Mouse (Mus musculus): ENCODE data around the gene Zfyve1. TPM values are rescaled to one million over a fixed set of nuclear protein-coding genes. Genes with fewer than 3 reads are reported as not detected.

Zfyve1 gene
- total and polyA plus RNA-seq, 3 experiments = 8.0 to 8.3 TPM; not detected in 1

DNA sequence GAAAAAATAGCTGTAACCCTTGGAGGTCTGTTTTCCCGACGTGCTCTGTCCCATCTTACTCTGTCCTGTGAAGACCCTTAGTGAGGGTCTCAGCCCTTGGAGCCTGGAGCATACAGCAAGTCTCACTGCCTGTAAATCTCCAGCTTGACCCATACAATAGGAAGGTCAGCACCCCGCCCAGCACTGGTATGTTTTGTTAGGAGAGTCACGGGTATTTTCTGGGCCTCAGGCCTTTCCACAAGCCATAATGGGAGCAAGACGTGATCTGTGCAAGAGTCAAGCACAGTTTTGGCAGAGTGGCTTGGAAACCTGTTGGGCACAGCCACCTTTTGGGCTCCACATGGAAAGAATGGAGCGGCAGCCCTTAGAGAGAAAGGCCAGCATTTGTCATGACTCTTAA, 69.2 kb downstream of the Zfyve1 start:
- no peak for DNase-seq (ENCODE audit: low read depth, low spot score)
- H3K36me3 ChIP-seq (ENCODE audit: control insufficient read depth in 1 of 2, insufficient read depth in 2 of 2, low read length in 2 of 2) = no peaks in the 10 kb centered on the region; a peak in 1 of 4 replicates
- H3K9me3 ChIP-seq (replicated peaks; ENCODE audit: insufficient read depth, low read length) = no peaks in the 10 kb centered on the region
- no peak overlapping the region for H3K9ac ChIP-seq (ENCODE audit: control insufficient read depth, low read depth, low read length, poor library complexity, severe bottlenecking)
- no peaks in the 10 kb centered on the region for H3K27me3 ChIP-seq (ENCODE audit: control insufficient read depth in 1 of 2, insufficient read depth in 2 of 2, low read length in 2 of 2)
- H3K4me3 ChIP-seq (ENCODE audit: control insufficient read depth in 1 of 2, insufficient read depth in 1 of 2, low read depth in 2 of 2, low read length in 2 of 2) = no peak overlapping the region
- H3K4me1 ChIP-seq (ENCODE audit: control insufficient read depth in 1 of 2, insufficient read depth in 2 of 2, low read length in 2 of 2) = no peaks in the 10 kb centered on the region
- H3K79me2 ChIP-seq (ENCODE audit: control insufficient read depth, insufficient read depth, low read length, poor library complexity) = no peaks in the 10 kb centered on the region; the same call in 1 of the 2 replicates
- no peak overlapping the region for H3K27ac ChIP-seq (ENCODE audit: control insufficient read depth, low read depth, low read length)
- TF ChIP-seq ZKSCAN1 (IDR thresholded peaks at IDR 0.05; ENCODE audit: low read depth, low read length) = no peak
- no peak for TF ChIP-seq SIN3A (IDR thresholded peaks at IDR 0.05; ENCODE audit: low read length)
- no peak for TF ChIP-seq MXI1 (IDR thresholded peaks at IDR 0.05; ENCODE audit: low read depth, low read length)
- no peak for TF ChIP-seq EP300 (IDR thresholded peaks at IDR 0.05; ENCODE audit: low read depth in 1 of 2, low read length in 2 of 2)
- TF ChIP-seq NELFE (IDR thresholded peaks at IDR 0.05; ENCODE audit: low read depth, low read length) = no peak
- TF ChIP-seq UBTF (IDR thresholded peaks at IDR 0.05; ENCODE audit: borderline replicate concordance, insufficient read depth, low read depth, low read length) = no peak
- no peak for TF ChIP-seq ETS1 (IDR thresholded peaks at IDR 0.05; ENCODE audit: low read depth, low read length)
- no peak for TF ChIP-seq KAT2A (conservative IDR thresholded peaks at IDR 0.05; ENCODE audit: low read depth, low read length)
- TF ChIP-seq TAL1 (IDR thresholded peaks at IDR 0.05; ENCODE audit: low read length) = no peak
- no peak for TF ChIP-seq BHLHE40 (IDR thresholded peaks at IDR 0.05; ENCODE audit: borderline replicate concordance, low read depth, low read length)
- TF ChIP-seq GABPA (IDR thresholded peaks at IDR 0.05; ENCODE audit: low read depth, low read length) = no peak
- TF ChIP-seq USF1 (IDR thresholded peaks at IDR 0.05; ENCODE audit: low read depth, low read length) = no peak
- no peak for TF ChIP-seq ZNF384 (IDR thresholded peaks at IDR 0.05; ENCODE audit: low read depth, low read length)
- no peak for TF ChIP-seq MAFK (IDR thresholded peaks at IDR 0.05; ENCODE audit: borderline replicate concordance, low read depth, low read length)
- TF ChIP-seq JUND (IDR thresholded peaks at IDR 0.05; ENCODE audit: low read depth, low read length) = no peak
- no peak for TF ChIP-seq ZMIZ1 (IDR thresholded peaks at IDR 0.05; ENCODE audit: low read depth, low read length)

DNA sequence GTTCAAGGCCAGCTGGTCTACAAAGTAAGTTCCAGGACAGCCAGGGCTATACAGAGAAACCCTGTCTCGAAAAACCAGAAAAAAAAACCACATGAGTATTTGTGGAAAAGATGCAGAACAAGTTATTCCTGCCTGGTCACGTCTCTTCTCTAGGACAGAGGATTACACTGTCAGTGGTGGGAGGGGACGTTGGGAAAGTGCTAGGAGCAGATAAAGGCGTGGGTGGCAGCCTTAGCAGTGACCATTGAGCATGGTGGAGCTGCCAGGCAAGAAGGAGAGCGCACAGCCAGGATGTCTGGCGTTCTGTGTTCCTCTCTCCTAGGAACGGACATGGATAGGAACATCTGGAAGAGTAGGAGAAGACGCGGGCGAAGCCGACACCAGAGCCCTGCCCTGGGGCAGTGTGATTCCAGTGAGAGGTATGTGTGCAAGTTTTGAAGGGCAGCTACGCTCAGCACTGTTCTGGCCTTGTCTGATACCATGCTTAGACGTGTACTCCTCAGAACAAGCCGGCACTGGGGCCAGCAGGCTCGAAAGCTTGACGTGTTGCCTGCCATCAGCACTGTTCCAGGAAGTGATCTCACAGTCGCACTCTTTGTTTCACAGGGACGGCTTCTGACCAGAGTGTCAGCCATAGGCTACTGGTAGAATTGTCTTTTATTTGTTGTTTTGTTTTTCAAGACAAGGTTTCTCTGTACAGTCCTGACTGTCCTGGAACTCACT, 71.0 kb downstream of the Zfyve1 start:
- Histone ChIP-seq H3K27me3 (ENCODE audit: control insufficient read depth in 1 of 2, insufficient read depth in 2 of 2, low read length in 2 of 2) (no peaks in the 10 kb centered on the region), H3K27ac (ENCODE audit: control insufficient read depth, low read depth, low read length) (no peak overlapping the region), H3K4me1 (ENCODE audit: control insufficient read depth in 1 of 2, insufficient read depth in 2 of 2, low read length in 2 of 2) (peaks cover 5% of the 10 kb centered on the region in 2 experiments; a peak in 3 of 4 replicates), H3K36me3 (ENCODE audit: control insufficient read depth in 1 of 2, insufficient read depth in 2 of 2, low read length in 2 of 2) (peaks cover 0 to 6% of the 10 kb centered on the region in 2 experiments; a peak in 3 of 4 replicates), H3K9me3 (replicated peaks; ENCODE audit: insufficient read depth, low read length) (no peaks in the 10 kb centered on the region), H3K9ac (ENCODE audit: control insufficient read depth, low read depth, low read length, poor library complexity, severe bottlenecking) (no peak overlapping the region), H3K4me3 (ENCODE audit: control insufficient read depth in 1 of 2, insufficient read depth in 1 of 2, low read depth in 2 of 2, low read length in 2 of 2) (no peak overlapping the region), H3K79me2 (ENCODE audit: control insufficient read depth, insufficient read depth, low read length, poor library complexity) (peaks cover 1% of the 10 kb centered on the region)
- TF ChIP-seq TCF12 (IDR thresholded peaks at IDR 0.05; ENCODE audit: low read depth, low read length) (no peak), MYB (IDR thresholded peaks at IDR 0.05; ENCODE audit: low read depth, low read length) (no peak), EP300 (IDR thresholded peaks at IDR 0.05; ENCODE audit: low read depth in 1 of 2, low read length in 2 of 2) (no peak), MXI1 (IDR thresholded peaks at IDR 0.05; ENCODE audit: low read depth, low read length) (no peak), CHD1 (IDR thresholded peaks at IDR 0.05; ENCODE audit: low read depth, low read length) (no peak), NRF1 (IDR thresholded peaks at IDR 0.05; ENCODE audit: insufficient read depth, low read depth, low read length, poor library complexity, severe bottlenecking) (no peak), BHLHE40 (IDR thresholded peaks at IDR 0.05; ENCODE audit: borderline replicate concordance, low read depth, low read length) (no peak), CTCF (IDR thresholded peaks at IDR 0.05 in 2 of 3, conservative IDR thresholded peaks at IDR 0.05 in 1 of 3; ENCODE audit: control insufficient read depth in 1 of 3, insufficient read depth in 1 of 3, low read depth in 2 of 3, low read length in 3 of 3, poor library complexity in 1 of 3, severe bottlenecking in 1 of 3) (no peak), RCOR1 (IDR thresholded peaks at IDR 0.05; ENCODE audit: low read depth, low read length) (no peak), ZKSCAN1 (IDR thresholded peaks at IDR 0.05; ENCODE audit: low read depth, low read length) (no peak)
- DNase-seq (ENCODE audit: low read depth, low spot score) = no peak
